Mouse (Mus musculus) limb, embryonic 14.5 days (tissue): ENCODE measurements around the gene Ankfn1. TPM values are rescaled to one million over a fixed set of nuclear protein-coding genes. Genes with fewer than 3 reads are reported as not detected.

ENCODE experiments used
- ATAC-seq: fragments of 200-750 bp; cut with Nextera tagmentation; 2 replicates; pipeline ENCODE4 v1.8.0; 2017; ENCODE audit warnings: low read depth, moderate number of reproducible peaks, moderate TSS enrichment; ENCODE audit not compliant: low FRiP score
- DNase-seq: peaks from one replicate; pipeline ENCODE4 v3.0.0-alpha.2; 2015; ENCODE audit warnings: low spot score
- H3K27ac ChIP-seq: fragments of 300-500 bp; sonication (generic); replicated peaks from 2 replicates; pipeline ENCODE4 v1.5.1; 2014; ENCODE audit warnings: low read depth, mild to moderate bottlenecking, low read length, moderate library complexity, mixed read lengths
- H3K27me3 ChIP-seq: fragments of 300-500 bp; sonication (generic); 2 replicates; pipeline ENCODE4 v1.6.1; 2014; ENCODE audit warnings: low read length, mixed read lengths; ENCODE audit not compliant: control insufficient read depth, insufficient read depth
- H3K36me3 ChIP-seq: fragments of 300-500 bp; sonication (generic); 2 replicates; pipeline ENCODE4 v1.6.1; 2014; ENCODE audit warnings: mild to moderate bottlenecking, low read length, moderate library complexity, mixed read lengths; ENCODE audit not compliant: control insufficient read depth, insufficient read depth
- H3K4me1 ChIP-seq: fragments of 300-500 bp; sonication (generic); 2 replicates; pipeline ENCODE4 v1.6.1; 2014; ENCODE audit warnings: antibody characterized with exemption, low read length, mixed read lengths; ENCODE audit not compliant: control insufficient read depth, insufficient read depth
- H3K4me2 ChIP-seq: fragments of 300-500 bp; sonication (generic); replicated peaks from 2 replicates; pipeline ENCODE4 v1.6.1; 2014; ENCODE audit warnings: low read depth, mild to moderate bottlenecking, low read length, moderate library complexity; ENCODE audit not compliant: severe bottlenecking
- H3K4me3 ChIP-seq: fragments of 300-500 bp; sonication (generic); replicated peaks from 2 replicates; pipeline ENCODE4 v1.5.1; 2014; ENCODE audit warnings: low read length
- H3K9ac ChIP-seq: fragments of 300-500 bp; sonication (generic); 2 replicates; pipeline ENCODE4 v1.6.1; 2014; ENCODE audit warnings: mild to moderate bottlenecking, low read depth, low read length, moderate library complexity; ENCODE audit not compliant: severe bottlenecking
- H3K9me3 ChIP-seq: fragments of 300-500 bp; sonication (generic); 2 replicates; pipeline ENCODE4 v1.6.1; 2016; ENCODE audit warnings: low read length; ENCODE audit not compliant: control insufficient read depth
- POLR2A ChIP-seq: fragments of 200-500 bp; IDR thresholded peaks from 2 replicates; pipeline ENCODE4 v1.8.0; 2012; ENCODE audit warnings: inconsistent platforms, mild to moderate bottlenecking, moderate library complexity, borderline replicate concordance; ENCODE audit not compliant: insufficient read depth, insufficient read length; ENCODE audit errors: extremely low read depth
- WGBS: fragments of 180-500 bp; shearing (Covaris S2); extraction: QIAGEN DNeasy Blood & Tissue Kit; methylation state at CpG from one replicate; pipeline ENCODE4 v1.1.7; 2014; 5-methylcytosine and 5-hydroxymethylcytosine counted together
- polyA plus RNA-seq, 2 experiments: library from polyadenylated mRNA; depleted of rRNA in 1 of 2; stranded (reverse) in 1 of 2; unstranded in 1 of 2; fragments of >200 nt; fragmentation: Nextera tagmentation in 1 of 2; extraction: Ambion mirVana in 1 of 2; gene quantifications; 2 replicates each; pipeline versions ENCODE4 v1.2.1 to v1.2.3; 2012 to 2014

The Ankfn1 gene
- polyA plus RNA-seq, 2 experiments = 0.36 to 0.61 TPM

GRCm38 (mm10) chr11:89462216-89462615 lies 315.2 kb downstream of the Ankfn1 start:
- DNase-seq = no peak
- Histone ChIP-seq H3K4me2 (no peak overlapping the region), H3K36me3 (no peaks in the 10 kb centered on the region), H3K4me1 (no peaks in the 10 kb centered on the region), H3K9me3 (no peaks in the 10 kb centered on the region), H3K27me3 (no peaks in the 10 kb centered on the region), H3K9ac (no peak overlapping the region), H3K4me3 (no peak overlapping the region), H3K27ac (no peak overlapping the region)
- TF ChIP-seq POLR2A = no peak
- 75% methylated on average over 10 of the region's 10 CpGs for WGBS
- no peak for ATAC-seq

DNA sequence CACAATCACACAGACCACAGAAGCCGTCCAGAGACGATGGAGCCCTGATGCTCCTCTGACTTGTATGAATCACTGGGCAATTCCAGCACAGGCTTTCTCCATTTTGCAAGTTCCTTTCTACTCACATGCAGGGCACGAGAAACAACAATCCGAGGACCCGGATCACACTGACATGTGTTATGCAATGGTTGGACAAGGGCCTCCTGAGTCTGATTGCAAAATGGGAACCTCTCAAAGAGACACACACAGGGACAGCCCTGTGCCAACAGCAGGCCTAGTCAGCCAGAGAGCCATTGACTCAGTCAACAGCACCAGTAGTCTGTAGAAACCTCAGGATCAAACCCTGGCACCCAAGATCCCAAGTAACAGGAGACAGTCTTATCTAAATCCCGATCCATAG lies 318.0 kb downstream of the Ankfn1 start:
- Histone ChIP-seq H3K4me3 (no peak overlapping the region), H3K27ac (no peak overlapping the region)

GRCm38 (mm10) chr11:89455647-89456231 lies 321.7 kb downstream of the Ankfn1 start:
- 30% methylated on average over 5 of the region's 5 CpGs for WGBS
- ATAC-seq (no peak), DNase-seq (no peak)
- no peak for TF ChIP-seq POLR2A
- no peak overlapping the region for H3K9ac ChIP-seq
- no peak overlapping the region for H3K4me2 ChIP-seq
- H3K4me1 ChIP-seq = 0 out of 2 replicates have a peak, but pooled peaks cover 3% of the 10 kb centered on the region
- H3K27ac ChIP-seq = no peak overlapping the region
- no peaks in the 10 kb centered on the region for H3K27me3 ChIP-seq
- H3K36me3 ChIP-seq = no peaks in the 10 kb centered on the region
- H3K9me3 ChIP-seq = no peaks in the 10 kb centered on the region
- no peak overlapping the region for H3K4me3 ChIP-seq

More for the DNA sequence above, 318.0 kb downstream of the Ankfn1 start:
- H3K36me3 ChIP-seq = no peaks in the 10 kb centered on the region
- no peak for ATAC-seq
- no peak for DNase-seq
- H3K9ac ChIP-seq = no peak overlapping the region
- TF ChIP-seq POLR2A = no peak
- no peaks in the 10 kb centered on the region for H3K9me3 ChIP-seq
- H3K4me1 ChIP-seq = no peaks in the 10 kb centered on the region
- H3K4me2 ChIP-seq = no peak overlapping the region
- H3K27me3 ChIP-seq = no peaks in the 10 kb centered on the region
- 91% methylated on average over 6 of the region's 6 CpGs for WGBS

DNA sequence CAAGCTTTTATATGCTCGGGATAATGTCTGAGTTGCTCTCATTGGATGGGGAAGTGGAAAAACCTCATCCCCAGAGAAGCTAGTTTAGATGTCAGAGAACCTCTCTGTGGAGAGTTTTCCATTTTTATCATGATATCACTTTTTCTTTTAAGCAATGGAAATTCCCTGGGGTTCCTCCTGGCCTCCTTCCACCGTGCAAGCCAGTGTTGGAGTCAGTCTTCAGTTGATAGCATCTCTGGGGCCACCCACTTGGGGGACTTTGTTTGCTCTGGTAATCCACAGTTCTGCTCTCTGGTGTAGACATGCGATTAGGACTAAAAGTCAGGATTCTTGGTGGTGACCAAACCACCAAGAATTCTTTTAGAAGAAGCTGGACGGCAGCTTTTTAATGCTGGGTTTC lies 322.8 kb downstream of the Ankfn1 start:
- Histone ChIP-seq H3K27ac (no peak overlapping the region), H3K9me3 (no peaks in the 10 kb centered on the region), H3K4me1 (peaks cover 5% of the 10 kb centered on the region; the same call in 1 of the 2 replicates), H3K36me3 (no peaks in the 10 kb centered on the region), H3K4me2 (no peak overlapping the region), H3K9ac (no peak overlapping the region), H3K27me3 (no peaks in the 10 kb centered on the region), H3K4me3 (no peak overlapping the region)
- DNase-seq = no peak
- WGBS = 62% methylated on average over 4 of the region's 4 CpGs
- ATAC-seq = no peak
- TF ChIP-seq POLR2A = no peak

- Histone ChIP-seq H3K27ac (no peak overlapping the region), H3K36me3 (no peaks in the 10 kb centered on the region), H3K4me3 (no peak overlapping the region), H3K27me3 (no peaks in the 10 kb centered on the region), H3K4me2 (no peak overlapping the region), H3K9me3 (no peaks in the 10 kb centered on the region), H3K9ac (no peak overlapping the region), H3K4me1 (peaks cover 13% of the 10 kb centered on the region)
- DNase-seq = peak; percentile 16
- TF ChIP-seq POLR2A = no peak
- ATAC-seq = 0 out of 2 replicates have a peak, but pooled peaks have one; percentile 26
- 16% methylated on average over 2 of the region's 2 CpGs for WGBS
Observed at GRCm38 (mm10) chr11:89452862-89453261, 324.6 kb downstream of the Ankfn1 start.

GRCm38 (mm10) chr11:89450406-89450805 lies 327.0 kb downstream of the Ankfn1 start:
- 72% methylated on average over 4 of the region's 4 CpGs for WGBS
- Histone ChIP-seq H3K9ac (no peak overlapping the region), H3K4me1 (peaks cover 27% of the 10 kb centered on the region), H3K36me3 (no peaks in the 10 kb centered on the region), H3K27me3 (no peaks in the 10 kb centered on the region), H3K4me3 (no peak overlapping the region), H3K27ac (no peak overlapping the region), H3K4me2 (no peak overlapping the region), H3K9me3 (no peaks in the 10 kb centered on the region)
- TF ChIP-seq POLR2A = no peak
- ATAC-seq = no peak
- DNase-seq = no peak
